Mouse (Mus musculus): ENCODE results near the gene Kif28.
"Not testable (repeated sequence)": the region's sequence is repeated elsewhere in the genome, so short reads cannot be mapped to it uniquely, and the experiment has no call there.

Kif28 gene

DNA sequence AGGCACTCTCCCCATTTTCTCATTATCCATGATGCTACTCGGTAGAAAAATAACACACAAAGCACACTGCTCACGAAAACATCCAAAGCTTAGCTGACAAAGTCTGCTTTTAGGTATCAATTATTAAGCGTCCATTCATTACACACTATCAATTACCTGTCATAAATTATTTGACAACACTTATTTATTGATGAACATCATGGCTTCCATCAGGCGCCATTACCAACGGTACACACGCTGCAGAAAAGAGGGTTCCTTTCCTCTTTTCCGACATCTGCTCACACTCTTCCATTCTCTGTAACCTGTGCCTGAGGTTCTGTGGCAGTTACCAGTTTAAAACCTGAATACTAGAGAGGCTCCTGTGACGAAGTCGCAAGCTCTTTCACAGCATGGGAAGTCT is at the start of gene Kif28:
Kif28 (minus strand) TSS at position 101 of the 400 bp plus-strand sequence.
- no peak for DNase-seq

DNA sequence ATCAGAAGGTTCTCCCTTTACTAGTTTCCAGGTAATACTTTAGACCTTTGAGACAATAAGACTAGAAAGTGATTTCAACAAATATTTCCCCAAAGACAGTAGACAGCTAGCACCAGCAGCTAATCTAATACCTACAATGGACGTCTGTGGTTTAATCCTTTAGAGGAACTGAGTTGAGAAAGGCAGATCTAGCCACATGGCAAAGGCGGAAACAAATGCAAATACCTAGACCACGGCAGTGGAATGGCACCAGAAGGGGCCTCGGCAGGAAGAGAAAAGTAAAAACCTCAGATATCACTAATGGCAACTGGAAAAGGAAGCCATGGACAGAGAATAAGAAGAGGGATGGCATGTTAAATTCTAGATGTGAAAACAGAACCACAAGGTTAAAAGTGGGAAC is 42.2 kb upstream of the Kif28 start:
- no peak for DNase-seq

DNA sequence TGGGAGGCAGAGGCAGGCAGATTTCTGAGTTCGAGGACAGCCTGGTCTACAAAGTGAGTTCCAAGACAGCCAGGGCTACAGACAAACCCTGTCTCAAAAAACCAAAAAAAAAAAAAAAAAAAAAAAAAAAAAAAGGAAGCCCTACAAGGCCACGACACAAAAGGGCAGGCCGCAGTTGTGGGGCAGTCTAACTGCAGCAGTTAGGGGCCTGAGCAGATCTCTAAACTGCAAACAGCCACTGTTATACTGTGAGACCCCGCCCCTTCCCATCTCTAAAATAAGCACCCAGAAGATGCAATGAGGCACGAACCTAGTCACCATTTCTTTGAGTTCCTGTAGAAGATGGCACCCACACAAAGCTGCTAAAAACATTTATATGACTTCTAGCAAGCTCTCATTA is 40.4 kb upstream of the Kif28 start:
- no peak for DNase-seq

GRCm38 (mm10) chr1:179784098-179784497 is 39.0 kb upstream of the Kif28 start:
- no peak for DNase-seq

GRCm38 (mm10) chr1:179776831-179777230 is 31.8 kb upstream of the Kif28 start:
- no peak for DNase-seq

DNA sequence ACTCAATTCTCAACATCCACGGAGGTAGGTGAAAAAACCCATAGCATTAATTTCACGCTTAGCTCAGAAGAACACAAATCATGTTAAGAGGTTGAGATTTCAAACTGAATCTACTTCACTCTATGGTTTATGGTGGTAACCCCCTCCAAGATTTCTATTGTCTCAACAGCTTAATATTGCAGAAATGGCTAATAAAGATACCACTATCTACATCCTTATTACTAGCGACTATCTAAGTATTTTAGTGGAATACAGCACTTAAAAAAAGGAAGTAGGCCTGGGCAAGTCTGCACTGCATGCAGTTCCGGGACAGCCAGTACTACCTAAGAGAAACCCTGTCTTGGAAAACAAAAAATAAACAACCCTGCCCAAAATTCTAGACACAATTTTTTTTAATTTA is 15.5 kb upstream of the Kif28 start:
- no peak for DNase-seq

GRCm38 (mm10) chr1:179760086-179760485 is 15.0 kb upstream of the Kif28 start:
- DNase-seq: no peak

DNA sequence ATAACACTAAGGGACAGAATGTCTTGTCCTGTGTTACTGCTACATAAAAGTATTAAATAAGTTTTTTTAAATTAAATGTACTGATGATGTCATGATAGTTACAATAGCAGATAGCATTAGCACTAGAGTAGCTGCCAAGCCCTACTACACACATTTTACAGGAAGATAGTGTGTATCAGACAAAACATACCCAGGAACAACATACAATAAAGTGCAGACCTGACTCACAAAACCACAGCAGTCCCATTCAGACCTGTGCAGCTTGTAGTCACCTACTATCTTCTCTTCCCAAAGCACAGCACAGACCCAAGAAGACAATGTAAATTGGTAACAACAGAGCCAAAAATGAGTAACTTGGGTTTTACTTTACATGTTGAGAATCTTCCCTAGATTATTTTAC is 11.4 kb upstream of the Kif28 start:
- DNase-seq: no peak

- DNase-seq: peak; percentile 75 to 80
These were observed 7.9 kb upstream of the Kif28 start for GRCm38 (mm10) chr1:179753006-179753405.

GRCm38 (mm10) chr1:179752276-179752675 is 7.2 kb upstream of the Kif28 start:
- DNase-seq: no peak

DNA sequence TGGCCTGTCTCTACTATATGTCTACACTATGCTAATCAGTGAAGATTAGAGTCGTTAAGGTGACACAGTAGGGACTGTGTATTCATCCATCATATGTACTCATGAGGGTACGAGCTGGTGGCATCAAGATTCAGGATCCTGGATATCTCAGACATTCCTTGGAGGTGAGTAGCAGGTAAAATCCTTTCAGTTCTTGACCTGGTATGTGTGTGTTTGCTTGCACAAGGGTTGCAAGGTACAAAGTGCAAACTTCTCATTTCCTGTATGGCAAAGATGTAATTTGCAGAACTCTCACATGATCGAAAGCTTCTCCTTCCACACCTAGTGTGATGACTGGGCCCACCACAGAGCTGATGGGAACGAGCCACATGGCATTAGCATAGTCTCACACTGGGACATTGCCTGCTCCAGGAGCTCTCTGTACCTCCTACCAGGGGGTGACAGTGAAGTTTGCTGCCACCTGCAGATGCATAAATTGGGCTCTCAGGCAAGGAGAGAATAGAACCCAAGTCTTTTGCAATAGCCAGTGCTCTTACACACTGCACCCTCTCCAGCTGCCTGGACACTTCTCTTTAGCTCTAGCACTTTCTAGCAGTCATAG is 1.4 kb downstream of the Kif28 start:
- no peak for DNase-seq

DNA sequence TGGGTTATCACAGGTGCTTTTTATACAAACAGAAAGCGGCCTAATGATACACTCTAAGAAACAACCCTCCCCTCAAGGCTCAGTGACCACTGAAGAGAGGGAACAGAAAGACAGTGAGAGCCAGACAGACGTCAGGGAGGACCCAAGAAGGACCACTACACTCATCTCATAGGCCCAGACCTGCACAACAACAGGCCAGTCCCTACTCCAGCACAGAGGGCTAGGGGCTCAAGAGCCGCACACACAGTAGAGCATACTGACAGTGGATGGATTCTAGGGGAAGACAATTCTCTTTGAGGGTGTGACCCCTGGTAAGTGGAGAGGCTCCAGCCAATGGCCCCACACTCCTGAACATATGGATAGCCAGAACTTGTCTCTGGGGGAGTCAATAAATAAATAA is 8.6 kb downstream of the Kif28 start:
- DNase-seq: no peak

DNA sequence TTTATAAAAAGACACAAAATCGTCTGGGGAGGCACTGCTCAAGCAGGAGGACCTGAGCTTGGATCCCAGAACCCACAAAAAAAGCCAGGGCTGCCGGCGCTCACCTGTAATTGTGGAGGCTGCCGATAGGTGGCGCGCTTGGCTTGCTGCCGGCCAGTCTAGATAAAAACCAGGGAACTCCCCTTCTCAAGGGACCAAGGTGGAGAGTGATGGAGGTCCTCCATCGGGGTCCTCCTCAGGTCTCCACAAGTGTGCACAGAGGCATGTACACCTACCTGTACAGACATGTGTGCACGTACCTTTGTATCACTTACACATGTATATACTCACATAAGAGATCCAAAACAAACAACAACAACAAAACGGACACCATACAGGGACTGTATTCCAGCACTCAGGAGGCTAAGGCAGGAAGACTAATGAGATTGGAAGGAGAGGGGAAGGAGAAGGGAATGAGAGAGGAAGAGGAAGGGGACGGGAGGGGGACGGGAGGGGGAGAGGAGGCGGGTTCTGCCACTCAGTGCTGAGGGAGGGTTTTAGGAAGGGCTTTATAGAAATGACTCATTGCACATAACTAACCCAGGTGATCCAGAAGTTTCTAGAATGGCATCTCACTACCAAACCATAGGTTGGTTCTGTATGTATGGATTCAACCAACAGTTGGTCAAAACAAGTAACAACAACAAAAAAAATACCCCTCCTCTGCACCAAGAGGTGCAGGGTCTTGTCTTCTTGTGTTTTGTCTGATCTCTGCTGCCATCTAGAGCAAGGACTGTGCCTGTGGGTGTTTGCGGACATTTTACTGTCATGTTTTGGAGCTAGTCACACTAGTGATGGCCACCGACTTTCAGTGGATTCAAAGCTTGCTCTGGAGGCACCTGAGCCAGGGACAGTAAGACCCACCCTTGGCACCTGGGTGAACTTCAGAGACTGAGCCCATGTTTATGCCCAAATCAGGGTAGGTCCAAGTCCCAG is 10.3 kb downstream of the Kif28 start:
- DNase-seq: peak; percentile 58 to 78

DNA sequence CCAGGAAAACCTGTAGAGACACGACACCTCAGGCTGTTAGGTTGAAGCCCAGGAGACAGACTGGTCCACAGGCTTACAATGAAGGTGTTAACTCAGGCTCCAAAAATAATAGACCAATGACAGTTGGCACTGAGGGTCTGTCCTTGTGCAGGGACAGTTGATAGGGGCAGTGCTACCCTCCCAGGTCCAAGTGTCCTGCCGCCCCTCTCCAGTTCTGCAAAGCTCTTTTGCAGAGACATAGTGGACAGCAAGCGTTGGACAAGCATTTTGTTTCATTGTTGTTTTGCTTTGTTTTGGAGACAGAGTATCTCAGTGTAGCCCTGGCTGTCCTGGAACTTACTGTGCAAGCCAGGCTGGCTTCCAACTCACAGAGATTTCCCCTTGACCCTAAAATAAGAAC is 13.7 kb downstream of the Kif28 start:
- DNase-seq: no peak

DNA sequence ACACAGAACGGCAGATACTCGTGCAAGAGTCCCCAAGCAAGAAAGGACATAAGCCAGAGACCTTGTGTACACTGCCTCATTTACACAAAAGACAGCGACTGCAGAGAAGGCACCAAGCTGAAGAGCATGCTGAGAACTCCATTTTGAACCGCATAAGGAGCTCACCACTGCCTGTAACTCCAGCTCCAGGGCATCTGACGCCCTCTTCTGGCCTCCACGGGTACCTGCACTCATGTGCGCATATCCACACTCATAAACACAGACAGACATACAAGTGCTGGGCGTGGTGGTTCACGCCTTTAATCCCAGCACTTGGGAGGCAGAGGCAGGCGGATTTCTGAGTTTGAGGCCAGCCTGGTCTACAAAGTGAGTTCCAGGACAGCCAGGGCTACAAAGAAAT is 16.4 kb downstream of the Kif28 start:
- no peak for DNase-seq

GRCm38 (mm10) chr1:179722811-179723469 is 22.1 kb downstream of the Kif28 start:
- no peak for DNase-seq

GRCm38 (mm10) chr1:179715786-179716185 is 29.3 kb downstream of the Kif28 start:
- DNase-seq: no peak

GRCm38 (mm10) chr1:179715289-179715688 is 29.8 kb downstream of the Kif28 start:
- not testable (repeated sequence) for DNase-seq

GRCm38 (mm10) chr1:179713367-179713766 is 31.7 kb downstream of the Kif28 start:
- DNase-seq: no peak

GRCm38 (mm10) chr1:179712658-179713057 is 32.4 kb downstream of the Kif28 start:
- no peak for DNase-seq

DNA sequence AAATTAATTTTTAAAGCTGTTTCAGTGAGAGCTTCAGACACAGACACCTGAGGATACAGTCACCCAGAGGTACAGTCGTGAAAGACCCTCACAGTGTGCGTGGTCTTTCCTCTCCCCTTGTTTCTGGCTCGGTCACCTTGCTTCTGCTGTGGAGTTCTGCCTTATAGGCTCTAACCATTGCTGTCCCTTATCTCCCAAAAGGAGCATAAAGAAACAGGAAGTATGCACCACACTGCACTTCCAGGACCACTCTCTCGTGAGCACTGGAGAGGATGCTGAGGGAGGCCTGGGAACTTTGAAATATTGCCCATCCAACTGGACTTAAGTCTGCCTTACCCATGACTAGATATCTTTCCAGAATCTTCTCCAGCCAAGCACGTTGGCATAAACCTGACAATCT is 34.3 kb downstream of the Kif28 start:
- DNase-seq: no peak

DNA sequence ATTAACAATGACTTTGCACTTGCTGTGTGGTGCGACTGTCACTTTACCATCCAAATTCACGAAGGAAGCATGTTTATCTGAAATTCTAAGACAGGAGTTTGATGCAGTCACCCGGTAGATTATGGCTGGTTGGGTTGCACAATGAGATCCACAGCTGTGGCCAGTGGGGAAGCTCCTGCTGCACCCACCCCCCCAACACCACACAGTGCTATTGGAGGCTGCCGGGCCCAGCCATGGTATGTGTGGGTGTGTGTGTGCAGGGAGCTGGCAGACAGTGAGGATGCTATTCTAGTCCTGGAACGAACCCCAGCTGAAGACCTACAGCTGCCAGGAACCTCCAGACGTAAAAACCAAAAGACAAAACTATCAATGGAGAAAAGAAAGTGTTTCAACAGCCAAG is 35.7 kb downstream of the Kif28 start:
- peak; percentile 45 to 46 for DNase-seq

GRCm38 (mm10) chr1:179705154-179705553 is 39.9 kb downstream of the Kif28 start:
- peak in 1 of 2 experiments; percentile 15 for DNase-seq

GRCm38 (mm10) chr1:179704150-179704549 is 40.9 kb downstream of the Kif28 start:
- no peak for DNase-seq
